Mouse (Mus musculus): Measurements from ENCODE around the gene F2rl2. TPM values are rescaled to one million over a fixed set of nuclear protein-coding genes. Genes with fewer than 3 reads are reported as not detected.
A peak's percentile ranks its signal among the peaks of the same experiment; 100 is the strongest.

F2rl2 gene
- polyA plus RNA-seq, 1 experiment from 2014 or later: 13.0 TPM

DNA sequence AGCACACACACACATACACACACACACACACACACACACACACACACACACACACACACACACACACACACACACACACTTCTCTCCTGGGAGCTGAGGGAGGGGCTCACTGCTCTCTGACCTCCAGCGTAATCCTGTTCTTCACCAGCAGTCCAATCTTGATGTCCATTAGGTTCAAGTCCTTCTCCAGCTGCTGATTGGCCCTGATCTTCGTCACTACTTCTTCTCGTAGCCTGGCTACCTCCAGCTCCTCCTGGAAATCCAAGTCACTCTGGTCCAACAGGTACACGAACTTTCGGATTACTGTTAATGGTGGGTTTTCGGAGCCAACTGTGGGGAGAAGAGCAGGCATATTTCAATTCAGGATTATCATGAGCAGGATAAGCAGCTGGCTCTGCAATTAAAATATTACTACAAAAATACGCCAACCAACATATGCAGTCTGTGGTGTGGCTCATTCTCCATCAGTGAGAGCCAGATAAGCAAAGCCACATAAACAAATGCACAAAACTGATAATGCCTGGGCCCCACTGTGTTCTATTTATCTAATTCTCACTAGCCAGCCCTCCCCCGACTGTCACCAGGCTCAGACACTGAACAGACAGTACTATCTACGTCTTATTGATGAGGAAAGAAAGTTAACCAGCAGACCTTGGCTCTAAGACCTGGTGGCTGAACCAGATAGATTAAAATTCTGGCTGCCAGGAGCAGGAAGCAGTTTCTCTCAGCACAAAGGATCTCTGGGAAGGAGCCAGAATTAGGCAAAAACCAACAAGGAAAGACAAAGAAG, 25.4 kb upstream of the F2rl2 start:
- H3K4me3 ChIP-seq (ENCODE audit: low read depth, low read length): peak overlapping the region; percentile 35
- peak; percentile 50 for DNase-seq
- peak; percentile 94 for ATAC-seq
- H3K36me3 ChIP-seq (replicated peaks; ENCODE audit: insufficient read depth, low read length): peaks cover 50% of the 10 kb centered on the region
- TF ChIP-seq EP300 (IDR thresholded peaks at IDR 0.05; ENCODE audit: low read depth) (peak; percentile 100), CTCF (IDR thresholded peaks at IDR 0.05; ENCODE audit: low read depth) (no peak)
- no peaks in the 10 kb centered on the region for H3K27me3 ChIP-seq (ENCODE audit: insufficient read depth, low read length)
- H3K4me2 ChIP-seq (ENCODE audit: low read depth, low read length): peak overlapping the region; percentile 51
- H3K9ac ChIP-seq (replicated peaks): peak overlapping the region; percentile 52
- H3K9me3 ChIP-seq (ENCODE audit: low read length): no peaks in the 10 kb centered on the region
- 40% methylated on average over 9 of the region's 9 CpGs for WGBS (ENCODE audit: insufficient replicate concordance)
- peaks cover 12% of the 10 kb centered on the region for H3K4me1 ChIP-seq (ENCODE audit: insufficient read depth)
- peak overlapping the region; percentile 93 for H3K27ac ChIP-seq (ENCODE audit: low read depth)

DNA sequence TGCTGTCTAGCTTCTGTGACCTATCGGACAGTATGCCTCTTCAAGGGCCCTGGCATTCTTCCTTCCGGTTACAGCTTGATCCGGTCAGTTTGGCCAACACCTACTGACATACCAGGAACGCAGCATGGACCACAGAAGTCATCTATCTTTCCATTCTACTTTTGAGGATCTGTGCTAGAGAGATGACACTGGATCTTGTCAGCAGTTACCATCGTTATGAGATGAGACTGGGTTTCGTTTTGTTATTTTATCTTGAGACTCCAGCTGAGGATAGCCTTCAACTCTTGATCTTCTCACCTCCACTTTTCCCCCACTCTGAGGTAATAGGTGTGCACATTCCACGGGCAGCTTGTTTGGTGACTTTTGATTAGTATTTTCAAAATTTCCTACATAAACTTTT, 24.3 kb upstream of the F2rl2 start:
- no peak for ATAC-seq
- Histone ChIP-seq H3K27me3 (ENCODE audit: insufficient read depth, low read length) (no peaks in the 10 kb centered on the region), H3K4me3 (ENCODE audit: low read depth, low read length) (peak overlapping the region; percentile 35), H3K4me2 (ENCODE audit: low read depth, low read length) (peak overlapping the region; percentile 51), H3K9me3 (ENCODE audit: low read length) (no peaks in the 10 kb centered on the region), H3K36me3 (replicated peaks; ENCODE audit: insufficient read depth, low read length) (peaks cover 44% of the 10 kb centered on the region), H3K4me1 (ENCODE audit: insufficient read depth) (peaks cover 12% of the 10 kb centered on the region), H3K9ac (replicated peaks) (peak overlapping the region; percentile 52; the same call in 1 of the 2 replicates), H3K27ac (ENCODE audit: low read depth) (peak overlapping the region; percentile 93)
- 55% methylated on average over 7 of the region's 7 CpGs for WGBS (ENCODE audit: insufficient replicate concordance)
- no peak for DNase-seq
- TF ChIP-seq CTCF (IDR thresholded peaks at IDR 0.05; ENCODE audit: low read depth) (no peak), EP300 (IDR thresholded peaks at IDR 0.05; ENCODE audit: low read depth) (peak; percentile 63)

DNA sequence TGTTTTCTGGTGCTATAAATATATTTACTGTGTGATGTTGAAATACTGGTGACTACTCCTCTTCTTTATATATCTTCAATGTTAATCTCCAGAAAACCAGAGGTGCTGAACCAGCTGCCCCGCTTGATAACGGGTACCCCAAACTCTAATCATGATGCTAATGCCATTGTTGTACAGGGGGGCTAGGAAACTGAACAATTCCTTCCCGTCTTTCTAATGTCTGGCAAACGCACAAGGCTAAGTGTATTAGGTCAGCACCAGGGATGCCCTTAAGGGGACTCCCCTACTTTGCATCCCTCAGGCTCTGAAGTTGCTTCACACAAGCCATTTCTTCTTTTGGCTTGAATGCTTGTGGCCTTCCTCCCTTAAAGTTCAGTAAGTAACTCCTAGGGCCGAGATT, 17.6 kb upstream of the F2rl2 start:
- 54% methylated on average over 5 of the region's 5 CpGs for WGBS (ENCODE audit: insufficient replicate concordance)
- Histone ChIP-seq H3K36me3 (replicated peaks; ENCODE audit: insufficient read depth, low read length) (peaks cover 32% of the 10 kb centered on the region), H3K9ac (replicated peaks) (no peak overlapping the region; the same call in 1 of the 2 replicates), H3K4me2 (ENCODE audit: low read depth, low read length) (peak overlapping the region; percentile 27), H3K4me3 (ENCODE audit: low read depth, low read length) (no peak overlapping the region), H3K4me1 (ENCODE audit: insufficient read depth) (peaks cover 24% of the 10 kb centered on the region), H3K27me3 (ENCODE audit: insufficient read depth, low read length) (no peaks in the 10 kb centered on the region), H3K27ac (ENCODE audit: low read depth) (peak overlapping the region; percentile 91), H3K9me3 (ENCODE audit: low read length) (no peaks in the 10 kb centered on the region)
- TF ChIP-seq EP300 (IDR thresholded peaks at IDR 0.05; ENCODE audit: low read depth) (no peak), CTCF (IDR thresholded peaks at IDR 0.05; ENCODE audit: low read depth) (no peak)
- DNase-seq: no peak
- peak; percentile 26 for ATAC-seq

DNA sequence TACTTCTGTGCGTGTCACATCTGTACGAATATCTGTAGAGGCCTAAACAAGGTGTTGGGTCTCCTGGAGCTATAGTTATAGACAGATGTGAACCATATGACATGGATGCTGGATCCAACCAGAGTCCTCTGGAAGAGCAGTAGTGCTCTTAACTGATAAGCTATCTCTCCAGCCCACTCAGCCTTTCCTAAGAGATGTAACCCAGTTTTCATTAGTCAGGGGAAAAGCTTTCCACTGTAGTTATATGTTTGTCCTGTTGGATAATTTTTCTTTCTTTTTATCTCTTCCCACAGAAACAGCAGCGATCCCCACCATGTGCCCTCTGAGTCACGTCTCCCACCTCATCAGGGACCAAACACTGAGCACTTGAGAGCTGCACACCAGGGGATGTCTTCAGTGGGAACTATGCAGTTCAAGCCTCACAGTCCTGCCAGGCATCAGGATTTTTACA, 17.1 kb upstream of the F2rl2 start:
- Histone ChIP-seq H3K4me3 (ENCODE audit: low read depth, low read length) (no peak overlapping the region), H3K9me3 (ENCODE audit: low read length) (no peaks in the 10 kb centered on the region), H3K27me3 (ENCODE audit: insufficient read depth, low read length) (no peaks in the 10 kb centered on the region), H3K27ac (ENCODE audit: low read depth) (peak overlapping the region; percentile 91), H3K36me3 (replicated peaks; ENCODE audit: insufficient read depth, low read length) (peaks cover 31% of the 10 kb centered on the region), H3K4me2 (ENCODE audit: low read depth, low read length) (peak overlapping the region; percentile 27), H3K4me1 (ENCODE audit: insufficient read depth) (peaks cover 21% of the 10 kb centered on the region), H3K9ac (replicated peaks) (no peak overlapping the region)
- TF ChIP-seq CTCF (IDR thresholded peaks at IDR 0.05; ENCODE audit: low read depth) (no peak), EP300 (IDR thresholded peaks at IDR 0.05; ENCODE audit: low read depth) (peak; percentile 100)
- peak; percentile 96 for ATAC-seq
- WGBS (ENCODE audit: insufficient replicate concordance): 61% methylated on average over 4 of the region's 4 CpGs
- DNase-seq: peak; percentile 47

DNA sequence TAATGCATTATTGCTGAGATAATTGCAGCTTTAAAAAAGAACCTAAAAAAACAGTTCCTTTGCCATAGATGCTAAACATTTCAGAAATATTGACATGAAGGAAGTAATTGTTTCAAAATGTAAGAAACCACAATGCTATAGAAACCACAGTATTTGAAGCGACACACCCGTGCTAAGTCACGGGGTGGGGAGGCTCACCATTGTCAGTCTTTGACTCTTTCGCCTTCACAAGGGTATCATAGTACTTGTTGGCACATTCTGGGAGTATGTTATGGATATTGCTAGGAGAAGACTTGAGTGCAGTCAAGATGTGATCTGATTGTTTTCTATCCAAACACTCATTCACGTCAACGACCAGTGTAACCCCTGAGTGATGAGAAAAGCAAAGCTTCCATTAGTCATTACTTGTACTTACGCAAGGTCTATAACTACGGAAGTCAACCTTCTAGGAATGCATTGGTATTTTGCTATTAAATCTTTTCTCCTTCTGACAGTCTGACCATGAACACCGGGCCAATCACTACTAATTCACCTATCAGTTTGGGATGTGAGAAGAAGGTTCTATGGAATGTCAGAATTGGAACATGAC, 11.9 kb upstream of the F2rl2 start:
- no peaks in the 10 kb centered on the region for H3K9me3 ChIP-seq (ENCODE audit: low read length)
- H3K9ac ChIP-seq (replicated peaks): no peak overlapping the region
- H3K27ac ChIP-seq (ENCODE audit: low read depth): 0 out of 2 replicates have a peak overlapping the region, but pooled peaks have one; percentile 16
- peaks cover 20% of the 10 kb centered on the region for H3K4me1 ChIP-seq (ENCODE audit: insufficient read depth)
- H3K4me2 ChIP-seq (ENCODE audit: low read depth, low read length): no peak overlapping the region
- no peaks in the 10 kb centered on the region for H3K27me3 ChIP-seq (ENCODE audit: insufficient read depth, low read length)
- DNase-seq (no peak), ATAC-seq (no peak)
- peaks cover 37% of the 10 kb centered on the region for H3K36me3 ChIP-seq (replicated peaks; ENCODE audit: insufficient read depth, low read length)
- WGBS (ENCODE audit: insufficient replicate concordance): 66% methylated on average over 9 of the region's 9 CpGs
- H3K4me3 ChIP-seq (ENCODE audit: low read depth, low read length): no peak overlapping the region
- TF ChIP-seq CTCF (IDR thresholded peaks at IDR 0.05; ENCODE audit: low read depth) (no peak), EP300 (IDR thresholded peaks at IDR 0.05; ENCODE audit: low read depth) (0 out of 2 replicates have a peak, but pooled peaks have one; percentile 10)

DNA sequence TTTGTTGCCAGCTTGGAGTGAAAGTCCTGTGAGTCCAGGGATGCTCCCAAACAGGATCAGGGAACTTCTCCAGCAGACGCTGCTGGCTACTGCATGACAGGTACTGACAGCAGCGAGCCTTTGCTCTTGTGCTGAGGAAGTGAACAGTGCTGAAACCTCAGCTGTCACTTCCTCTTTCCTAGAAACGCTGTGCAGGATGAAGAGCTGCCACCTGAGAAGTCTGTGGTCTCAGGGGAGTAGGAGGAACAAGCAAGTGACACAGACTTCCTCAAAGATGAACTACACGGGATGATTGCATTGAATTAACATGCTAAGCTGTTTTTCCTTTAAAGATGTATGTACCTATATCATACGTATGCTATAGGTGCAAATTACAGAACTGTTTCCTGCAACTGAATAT, 10.9 kb upstream of the F2rl2 start:
- Histone ChIP-seq H3K4me1 (ENCODE audit: insufficient read depth) (peaks cover 16% of the 10 kb centered on the region), H3K4me2 (ENCODE audit: low read depth, low read length) (no peak overlapping the region), H3K4me3 (ENCODE audit: low read depth, low read length) (no peak overlapping the region), H3K27ac (ENCODE audit: low read depth) (no peak overlapping the region), H3K27me3 (ENCODE audit: insufficient read depth, low read length) (no peaks in the 10 kb centered on the region), H3K9ac (replicated peaks) (no peak overlapping the region), H3K9me3 (ENCODE audit: low read length) (no peaks in the 10 kb centered on the region), H3K36me3 (replicated peaks; ENCODE audit: insufficient read depth, low read length) (peaks cover 31% of the 10 kb centered on the region)
- TF ChIP-seq CTCF (IDR thresholded peaks at IDR 0.05; ENCODE audit: low read depth) (no peak), EP300 (IDR thresholded peaks at IDR 0.05; ENCODE audit: low read depth) (no peak)
- WGBS (ENCODE audit: insufficient replicate concordance): 38% methylated on average over 5 of the region's 5 CpGs
- DNase-seq (peak; percentile 40), ATAC-seq (peak; percentile 36; the same call in 1 of the 2 replicates)

All from liver, postnatal 0 days (tissue).